Mouse (Mus musculus): ENCODE measurements around the gene Rap1gap.

DNA sequence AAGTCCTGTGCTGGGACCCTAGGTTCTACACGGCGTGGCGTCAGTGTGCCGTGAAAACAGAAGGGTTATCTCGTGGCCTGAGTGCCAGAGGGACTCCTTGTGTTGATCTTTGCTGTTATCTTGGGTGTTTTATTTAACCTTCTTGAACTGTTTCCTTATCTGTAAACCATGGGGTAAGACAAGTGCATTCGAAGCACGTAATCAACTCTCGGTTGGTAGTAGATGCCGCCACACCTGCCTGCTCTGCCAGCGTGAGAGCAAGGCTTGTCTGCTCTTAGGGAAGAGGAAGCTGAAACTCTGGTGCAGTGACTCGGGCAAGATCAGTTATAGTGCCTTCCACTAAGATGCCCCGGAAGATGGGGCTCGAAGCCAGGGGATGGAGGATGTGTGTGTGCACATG is 48.4 kb downstream of the Rap1gap start:
- TF ChIP-seq POLR2A (IDR thresholded peaks at IDR 0.05; ENCODE audit: borderline replicate concordance, extremely low read depth, insufficient read depth, insufficient read length, poor library complexity, severe bottlenecking) (no peak), CTCF (IDR thresholded peaks at IDR 0.05; ENCODE audit: borderline replicate concordance, extremely low read depth, insufficient read depth, insufficient read length) (no peak)
